Mouse (Mus musculus) limb, embryonic 15.5 days (tissue): ENCODE measurements around the gene Il34. TPM values are rescaled to one million over a fixed set of nuclear protein-coding genes. Genes with fewer than 3 reads are reported as not detected.

Source experiments
- ATAC-seq: fragments of 200-750 bp; cut with Nextera tagmentation; 2 replicates; pipeline ENCODE4 v1.8.0; 2017; ENCODE audit warnings: low read depth, moderate TSS enrichment; ENCODE audit not compliant: insufficient number of reproducible peaks, low FRiP score, low TSS enrichment
- H3K27ac ChIP-seq: fragments of 300-500 bp; sonication (generic); 2 replicates; pipeline ENCODE4 v1.5.1; 2015; ENCODE audit warnings: moderate library complexity, mild to moderate bottlenecking, inconsistent platforms
- H3K27me3 ChIP-seq: fragments of 300-500 bp; sonication (generic); 2 replicates; pipeline ENCODE4 v1.6.1; 2015; ENCODE audit warnings: inconsistent platforms
- H3K36me3 ChIP-seq: fragments of 300-500 bp; sonication (generic); 2 replicates; pipeline ENCODE4 v1.6.1; 2015; ENCODE audit warnings: inconsistent platforms
- H3K4me1 ChIP-seq: fragments of 300-500 bp; sonication (generic); 2 replicates; pipeline ENCODE4 v1.6.1; 2015; ENCODE audit warnings: inconsistent platforms
- H3K4me2 ChIP-seq: fragments of 300-500 bp; sonication (generic); 2 replicates; pipeline ENCODE4 v1.6.1; 2015; ENCODE audit warnings: mild to moderate bottlenecking, inconsistent platforms
- H3K4me3 ChIP-seq: fragments of 300-500 bp; sonication (generic); 2 replicates; pipeline ENCODE4 v1.5.1; 2015; ENCODE audit warnings: mild to moderate bottlenecking, inconsistent platforms
- H3K9ac ChIP-seq: fragments of 300-500 bp; sonication (generic); 2 replicates; pipeline ENCODE4 v1.6.1; 2015; ENCODE audit warnings: inconsistent platforms
- H3K9me3 ChIP-seq: fragments of 300-500 bp; sonication (generic); 2 replicates; pipeline ENCODE4 v1.6.1; 2016; ENCODE audit warnings: inconsistent platforms
- WGBS: fragments of 180-500 bp; shearing (Covaris S2); methylation state at CpG from one replicate; pipeline ENCODE4 v1.1.7; 2015; 5-methylcytosine and 5-hydroxymethylcytosine counted together
- polyA plus RNA-seq: library from polyadenylated mRNA; unstranded; fragments of >200 nt; fragmentation: Nextera tagmentation; extraction: Ambion mirVana; gene quantifications from 2 replicates; pipeline ENCODE4 v1.2.1, GENCODE M21; 2015

Il34 gene
- polyA plus RNA-seq, 1 experiment from 2014 or later: 5.0 TPM

DNA sequence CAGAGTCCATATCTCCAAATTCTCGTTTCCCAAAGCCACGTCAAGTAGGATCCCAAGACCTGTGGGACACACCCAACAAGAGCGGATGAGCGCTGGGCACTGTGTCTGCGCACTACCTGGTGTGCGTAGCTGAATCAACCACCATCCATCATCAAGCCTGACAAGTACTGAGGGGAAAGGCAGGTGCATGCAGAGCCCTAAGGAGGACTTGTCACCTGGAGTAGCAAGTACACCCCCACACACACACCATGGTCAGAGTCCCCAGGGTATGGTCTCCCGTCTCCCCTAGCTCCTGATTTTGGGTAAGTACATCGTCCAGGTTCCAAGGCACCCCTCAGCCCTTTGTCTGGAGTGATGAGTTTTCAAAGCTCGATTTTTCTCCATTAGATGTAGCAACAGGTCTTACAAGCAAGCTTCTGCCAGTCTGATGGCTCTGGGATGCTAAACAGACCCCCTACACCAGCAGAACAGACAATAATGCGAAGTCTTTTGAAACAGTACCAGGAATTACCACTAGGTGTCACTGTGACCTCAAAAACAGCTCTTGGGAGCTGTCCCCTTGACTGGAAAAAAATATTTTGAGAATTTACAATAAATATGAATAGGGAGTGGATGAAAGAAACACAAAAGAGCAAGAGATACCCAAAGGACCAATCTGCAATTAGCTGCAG lies 56.1 kb downstream of the Il34 start:
- WGBS: 58% methylated on average over 10 of the region's 10 CpGs
- peaks cover under 1% of the 10 kb centered on the region; the same call in 1 of the 2 replicates for H3K4me1 ChIP-seq
- no peak overlapping the region for H3K4me3 ChIP-seq
- no peak overlapping the region for H3K4me2 ChIP-seq
- H3K36me3 ChIP-seq: no peaks in the 10 kb centered on the region
- no peak for ATAC-seq
- H3K9me3 ChIP-seq: no peaks in the 10 kb centered on the region
- 0 out of 2 replicates have a peak, but pooled peaks cover 4% of the 10 kb centered on the region for H3K27me3 ChIP-seq
- no peak overlapping the region for H3K27ac ChIP-seq
- H3K9ac ChIP-seq: no peak overlapping the region

DNA sequence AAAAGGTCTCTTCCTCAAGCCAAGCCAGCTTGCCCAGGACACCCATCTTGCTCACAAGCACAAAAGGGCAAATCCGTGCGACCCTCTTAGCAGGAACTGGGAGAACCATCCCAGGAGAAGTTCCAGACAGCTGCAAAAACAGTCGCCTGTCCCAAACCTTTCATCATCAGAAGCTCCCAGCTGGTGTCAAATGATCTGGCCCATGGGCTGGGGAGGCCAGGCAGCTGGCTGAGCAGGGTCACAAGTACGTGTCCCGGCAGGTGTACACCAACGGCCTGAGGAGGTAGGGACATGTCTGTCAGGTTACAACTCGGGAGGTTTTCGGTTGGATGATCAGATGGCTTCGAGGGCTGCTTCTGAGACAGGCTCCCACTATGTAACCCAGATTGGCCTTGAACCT lies 59.1 kb downstream of the Il34 start:
- Histone ChIP-seq H3K4me3 (no peak overlapping the region), H3K36me3 (0 out of 2 replicates have a peak, but pooled peaks cover 2% of the 10 kb centered on the region), H3K4me1 (no peaks in the 10 kb centered on the region), H3K27me3 (0 out of 2 replicates have a peak, but pooled peaks cover 4% of the 10 kb centered on the region), H3K9ac (no peak overlapping the region), H3K9me3 (no peaks in the 10 kb centered on the region), H3K4me2 (no peak overlapping the region), H3K27ac (no peak overlapping the region)
- WGBS: 50% methylated on average over 9 of the region's 9 CpGs
- ATAC-seq: no peak

DNA sequence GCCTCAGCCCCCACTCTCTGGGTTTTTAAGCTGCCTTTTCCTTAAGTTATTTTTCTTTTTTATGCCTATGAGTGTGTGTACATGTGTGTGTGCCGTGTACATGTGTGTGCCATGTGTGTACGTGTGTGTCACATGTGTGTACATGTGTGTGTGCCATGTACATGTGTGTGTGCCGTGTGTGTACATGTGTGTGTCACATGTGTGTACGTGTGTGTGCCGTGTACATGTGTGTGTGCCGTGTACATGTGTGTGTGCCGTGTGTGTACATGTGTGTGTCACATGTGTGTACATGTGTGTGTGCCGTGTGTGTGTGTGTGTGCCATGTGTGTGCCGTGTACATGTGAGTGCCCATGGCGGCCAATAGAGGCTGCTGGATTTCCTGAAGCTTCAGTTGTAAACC lies 60.6 kb downstream of the Il34 start:
- no peak overlapping the region for H3K9ac ChIP-seq
- WGBS: 90% methylated on average over 10 of the region's 10 CpGs
- 0 out of 2 replicates have a peak, but pooled peaks cover 4% of the 10 kb centered on the region for H3K27me3 ChIP-seq
- no peak for ATAC-seq
- H3K4me3 ChIP-seq: no peak overlapping the region
- peaks cover 3% of the 10 kb centered on the region; the same call in 1 of the 2 replicates for H3K4me1 ChIP-seq
- H3K27ac ChIP-seq: no peak overlapping the region
- H3K4me2 ChIP-seq: no peak overlapping the region
- H3K9me3 ChIP-seq: no peaks in the 10 kb centered on the region
- H3K36me3 ChIP-seq: peaks cover 10% of the 10 kb centered on the region

DNA sequence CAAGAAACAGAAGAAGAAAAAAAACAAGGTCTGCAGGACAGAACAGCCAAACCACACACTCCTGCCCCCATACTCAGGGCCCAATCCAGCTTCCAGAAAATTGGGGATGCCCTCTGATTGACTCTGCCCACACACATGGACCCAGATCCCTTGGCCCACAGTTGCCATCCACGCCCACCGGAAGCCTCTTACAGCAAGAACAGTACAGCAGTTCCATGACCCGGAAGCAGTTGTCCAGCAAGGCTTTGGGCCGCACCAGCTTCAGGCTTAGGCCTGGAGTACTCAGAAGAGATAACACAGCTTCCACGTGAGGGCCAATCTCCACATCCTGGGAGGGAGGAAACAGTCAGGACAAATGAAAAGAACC lies 63.3 kb downstream of the Il34 start:
- H3K27ac ChIP-seq: no peak overlapping the region
- no peaks in the 10 kb centered on the region for H3K9me3 ChIP-seq
- no peak overlapping the region for H3K9ac ChIP-seq
- WGBS: 91% methylated on average over 5 of the region's 5 CpGs
- no peaks in the 10 kb centered on the region for H3K27me3 ChIP-seq
- H3K4me1 ChIP-seq: peaks cover 3% of the 10 kb centered on the region; the same call in 1 of the 2 replicates
- no peak for ATAC-seq
- no peak overlapping the region for H3K4me2 ChIP-seq
- H3K4me3 ChIP-seq: no peak overlapping the region
- H3K36me3 ChIP-seq: peaks cover 38% of the 10 kb centered on the region

DNA sequence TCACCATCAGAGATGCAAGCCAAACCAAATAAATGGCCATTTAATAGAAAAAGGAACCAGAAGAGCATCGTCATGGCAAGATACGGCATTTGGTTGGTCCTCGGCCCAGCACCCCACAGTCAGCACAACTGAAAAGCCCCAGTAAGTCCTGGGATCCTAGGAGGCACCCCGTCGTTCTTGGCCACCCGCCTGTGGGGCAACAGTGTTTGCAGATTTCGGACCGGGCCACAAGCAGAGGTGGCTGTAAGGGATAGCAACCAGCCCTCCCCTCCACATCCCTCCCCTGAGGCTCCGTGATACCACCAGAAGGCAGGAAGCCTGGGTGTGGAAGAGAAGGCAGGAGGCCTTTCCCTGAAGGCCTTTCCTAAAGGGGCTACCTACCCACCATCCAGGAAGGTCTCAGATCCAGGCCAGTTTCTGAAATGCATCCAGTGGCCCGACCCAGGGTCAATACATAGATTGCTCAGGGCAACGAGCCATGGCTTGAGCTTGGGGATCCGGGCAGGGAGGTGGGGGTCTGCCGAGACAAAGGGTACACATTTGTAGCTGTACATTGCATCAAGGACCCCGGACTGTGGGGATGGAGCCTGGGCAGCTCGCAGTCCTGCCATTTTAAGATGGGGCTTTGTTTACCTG lies 63.8 kb downstream of the Il34 start:
- Histone ChIP-seq H3K9ac (no peak overlapping the region), H3K4me1 (peaks cover 3% of the 10 kb centered on the region; the same call in 1 of the 2 replicates), H3K9me3 (no peaks in the 10 kb centered on the region), H3K36me3 (peaks cover 43% of the 10 kb centered on the region), H3K4me2 (no peak overlapping the region), H3K27me3 (no peaks in the 10 kb centered on the region), H3K4me3 (no peak overlapping the region), H3K27ac (no peak overlapping the region)
- 82% methylated on average over 15 of the region's 15 CpGs for WGBS
- no peak for ATAC-seq

DNA sequence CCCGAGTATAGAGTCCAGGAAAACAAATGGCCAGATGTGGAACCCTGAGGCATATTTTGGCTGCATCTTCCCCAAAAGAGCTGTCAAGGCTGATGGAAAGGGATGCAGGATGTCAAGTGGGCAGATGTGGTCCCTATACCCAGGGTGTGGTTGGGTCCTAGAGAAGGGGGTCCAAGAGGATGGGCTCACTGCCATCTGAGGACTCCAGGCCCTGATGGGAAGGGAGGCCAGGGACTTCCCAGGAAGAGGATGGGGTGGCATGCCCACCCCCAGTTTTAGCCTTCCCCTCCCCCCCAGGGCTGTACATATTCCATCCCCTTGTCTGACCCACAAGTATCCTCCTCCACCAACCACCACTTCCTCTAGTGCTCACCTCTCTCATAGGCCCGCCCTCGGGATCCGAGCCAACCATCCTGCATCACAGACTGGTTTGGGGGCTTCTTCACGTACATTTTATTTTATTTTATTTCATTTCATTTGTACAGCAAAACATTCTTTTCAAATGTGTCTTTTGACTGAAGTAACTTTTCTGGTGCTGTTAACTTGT lies 65.0 kb downstream of the Il34 start:
- Histone ChIP-seq H3K9me3 (no peaks in the 10 kb centered on the region), H3K4me3 (no peak overlapping the region), H3K36me3 (peaks cover 54% of the 10 kb centered on the region), H3K27me3 (no peaks in the 10 kb centered on the region), H3K27ac (no peak overlapping the region), H3K4me1 (peaks cover 3% of the 10 kb centered on the region; the same call in 1 of the 2 replicates), H3K4me2 (no peak overlapping the region), H3K9ac (no peak overlapping the region)
- ATAC-seq: 0 out of 2 replicates have a peak, but pooled peaks have one; percentile 18
- WGBS: 85% methylated on average over 5 of the region's 5 CpGs

DNA sequence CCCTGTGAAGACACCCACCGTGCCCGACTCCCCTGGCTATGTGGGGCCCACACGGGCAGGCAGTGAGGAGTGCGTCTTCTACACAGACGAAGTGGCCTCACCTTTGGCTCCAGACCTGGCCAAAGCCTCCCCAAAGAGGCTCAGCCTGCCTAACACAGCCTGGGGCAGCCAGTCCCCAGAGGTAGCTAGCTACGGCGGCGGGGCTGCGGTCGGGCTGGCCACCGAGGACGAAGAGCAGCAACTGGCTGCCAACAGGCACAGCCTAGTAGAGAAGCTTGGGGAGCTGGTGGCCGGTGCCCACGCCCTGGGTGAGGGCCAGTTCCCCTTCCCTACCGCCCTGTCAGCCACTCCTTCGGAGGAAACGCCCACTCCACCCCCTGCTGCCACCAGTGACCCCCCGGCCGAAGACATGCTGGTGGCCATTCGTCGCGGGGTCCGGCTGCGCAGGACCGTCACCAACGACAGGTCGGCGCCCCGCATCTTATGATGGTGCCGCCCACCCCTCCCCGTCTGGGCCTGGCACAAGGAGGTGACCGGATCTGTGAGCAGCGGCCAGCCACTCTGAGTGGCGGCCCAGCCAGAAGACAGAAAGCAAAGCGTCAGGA lies 67.0 kb downstream of the Il34 start:
- Histone ChIP-seq H3K27ac (no peak overlapping the region), H3K36me3 (peaks cover 66% of the 10 kb centered on the region), H3K4me2 (no peak overlapping the region), H3K9ac (no peak overlapping the region), H3K4me3 (no peak overlapping the region), H3K9me3 (no peaks in the 10 kb centered on the region), H3K4me1 (peaks cover 3% of the 10 kb centered on the region; the same call in 1 of the 2 replicates), H3K27me3 (no peaks in the 10 kb centered on the region)
- ATAC-seq: no peak
- WGBS: 93% methylated on average over 35 of the region's 35 CpGs

DNA sequence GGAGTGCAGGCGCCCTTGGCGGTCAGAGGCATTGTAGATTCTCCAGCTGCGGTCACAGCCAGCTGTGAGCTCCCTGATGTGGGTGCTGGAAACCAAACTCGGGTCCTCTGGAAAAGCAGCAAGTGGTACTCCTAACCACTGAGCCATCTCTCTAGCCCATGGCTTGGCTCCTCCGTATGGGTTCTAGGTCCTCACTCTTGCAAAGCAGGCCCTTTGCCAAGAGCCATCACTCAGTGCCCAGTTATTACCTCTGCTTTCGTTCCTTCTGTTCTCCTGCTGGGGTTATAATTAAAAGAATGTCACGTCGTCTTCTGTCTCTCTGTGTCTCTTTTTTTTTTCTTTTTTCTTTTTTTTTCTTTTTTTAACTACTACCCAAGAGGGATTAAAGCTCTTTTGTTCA lies 72.7 kb downstream of the Il34 start:
- Histone ChIP-seq H3K9ac (no peak overlapping the region), H3K36me3 (peaks cover 90% of the 10 kb centered on the region), H3K4me1 (no peaks in the 10 kb centered on the region), H3K4me2 (no peak overlapping the region), H3K4me3 (no peak overlapping the region), H3K27me3 (no peaks in the 10 kb centered on the region), H3K27ac (no peak overlapping the region), H3K9me3 (no peaks in the 10 kb centered on the region)
- ATAC-seq: no peak
- WGBS: 90% methylated on average over 8 of the region's 8 CpGs

DNA sequence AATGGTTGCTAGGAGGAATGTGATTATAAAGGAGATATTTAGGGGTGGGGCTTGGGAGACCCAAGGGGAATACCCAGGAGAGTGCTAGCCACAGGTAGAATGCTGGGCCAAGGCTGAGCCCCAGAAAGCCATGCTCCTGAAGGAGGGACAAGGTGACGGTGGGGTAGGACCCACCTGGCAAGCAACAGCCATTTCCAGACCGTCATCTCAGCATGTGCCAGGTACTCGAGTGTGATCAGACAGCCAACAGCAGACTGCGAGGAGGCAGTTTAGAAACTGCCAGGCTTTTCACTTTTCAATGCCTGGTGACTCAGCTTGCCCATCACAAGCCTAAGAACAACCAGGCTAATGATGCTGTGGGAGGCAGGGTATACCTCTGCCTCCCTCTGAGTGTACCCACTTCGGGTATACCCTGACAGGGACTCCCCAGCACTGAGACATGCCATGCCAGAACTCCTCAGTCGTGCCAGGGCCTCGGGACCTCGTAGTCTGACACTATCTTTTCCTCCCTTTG lies 74.3 kb downstream of the Il34 start:
- no peak overlapping the region for H3K4me3 ChIP-seq
- H3K27me3 ChIP-seq: no peaks in the 10 kb centered on the region
- peaks cover 7% of the 10 kb centered on the region for H3K4me1 ChIP-seq
- H3K4me2 ChIP-seq: no peak overlapping the region
- H3K9me3 ChIP-seq: no peaks in the 10 kb centered on the region
- H3K9ac ChIP-seq: no peak overlapping the region
- ATAC-seq: no peak
- H3K36me3 ChIP-seq: peaks cover 89% of the 10 kb centered on the region
- WGBS: 91% methylated on average over 8 of the region's 8 CpGs
- no peak overlapping the region for H3K27ac ChIP-seq

DNA sequence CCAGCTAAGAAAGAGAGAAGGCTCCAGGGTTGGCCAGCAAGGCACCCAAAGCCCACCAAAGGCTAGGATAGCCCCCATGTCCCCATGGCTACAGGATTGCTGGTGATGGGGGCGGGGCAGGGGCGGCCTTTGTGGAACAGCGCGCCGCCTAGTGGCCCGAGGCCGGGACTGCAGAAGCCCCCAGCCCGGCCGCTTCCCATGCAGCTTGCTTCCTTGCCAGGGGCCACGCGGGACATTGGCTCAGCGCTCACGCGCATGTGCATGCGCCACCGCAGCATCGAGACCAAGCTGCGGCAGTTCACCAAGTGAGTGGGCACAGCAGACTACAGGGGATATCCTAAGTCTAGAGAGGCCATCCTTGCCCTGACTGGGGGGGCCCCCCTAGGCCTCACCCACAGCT lies 78.8 kb downstream of the Il34 start:
- Histone ChIP-seq H3K27me3 (no peaks in the 10 kb centered on the region), H3K9ac (no peak overlapping the region), H3K36me3 (peaks cover 69% of the 10 kb centered on the region), H3K27ac (no peak overlapping the region), H3K4me3 (no peak overlapping the region), H3K4me2 (no peak overlapping the region), H3K9me3 (no peaks in the 10 kb centered on the region), H3K4me1 (peaks cover 48% of the 10 kb centered on the region)
- WGBS: 13% methylated on average over 18 of the region's 18 CpGs
- no peak for ATAC-seq

DNA sequence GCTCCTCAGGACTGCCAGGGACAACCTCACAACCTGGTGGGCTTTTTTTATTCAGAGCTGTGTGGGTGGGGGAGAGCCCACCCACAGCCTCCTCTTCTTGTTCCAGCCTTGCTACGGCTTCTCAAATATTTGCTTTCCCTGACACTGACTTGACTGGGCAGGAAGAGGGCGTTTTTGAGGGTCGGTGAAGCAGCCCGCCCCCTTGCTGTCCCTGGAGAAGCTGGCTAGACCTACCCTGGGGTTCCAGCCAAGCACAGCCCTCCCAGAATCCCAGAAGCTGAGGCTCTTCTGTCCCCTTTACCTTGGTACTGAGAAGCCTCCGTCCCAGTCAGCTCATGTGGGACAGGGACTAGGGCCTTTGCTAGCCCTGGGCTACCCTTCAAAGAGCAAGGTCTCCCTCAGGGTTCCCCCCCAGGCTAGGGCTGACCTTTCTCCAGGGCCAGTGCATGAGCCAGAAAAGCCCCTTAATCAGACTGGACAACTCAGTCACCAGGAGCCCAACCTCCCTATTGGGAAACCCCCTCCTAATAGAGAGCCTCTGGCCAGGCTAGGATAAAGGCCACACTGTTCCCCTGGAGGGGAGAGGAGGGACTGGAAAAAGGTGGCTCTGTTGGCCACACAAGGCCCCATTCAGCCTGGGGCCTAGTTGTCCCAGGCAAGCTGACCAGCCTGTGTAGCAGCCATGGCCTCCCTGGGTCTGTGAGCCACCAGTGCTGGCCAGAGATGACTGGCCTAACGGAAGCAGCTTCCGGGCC lies 80.5 kb downstream of the Il34 start:
- Histone ChIP-seq H3K4me1 (peaks cover 57% of the 10 kb centered on the region), H3K27me3 (no peaks in the 10 kb centered on the region), H3K4me3 (no peak overlapping the region; the same call in 1 of the 2 replicates), H3K36me3 (peaks cover 53% of the 10 kb centered on the region), H3K4me2 (peak overlapping the region; percentile 20; the same call in 1 of the 2 replicates), H3K9me3 (no peaks in the 10 kb centered on the region), H3K9ac (no peak overlapping the region), H3K27ac (peak overlapping the region; percentile 77)
- no peak for ATAC-seq
- WGBS: 32% methylated on average over 7 of the region's 7 CpGs
